Mouse (Mus musculus) fat pad, adult 2 months (tissue): Measurements from ENCODE around the gene Pygm.

Experiments
- DNase-seq: peaks from one replicate; pipeline ENCODE4 v3.0.0-alpha.2; 2011; ENCODE audit warnings: low read depth, low spot score; ENCODE audit errors: extremely low read depth

Pygm gene

GRCm38 (mm10) chr19:6384128-6384527 lies at the start of gene Pygm:
Gene Pygm (plus strand): TSS chr19:6384399.
- no peak for DNase-seq

- peak; percentile 93 for DNase-seq
Measured at GRCm38 (mm10) chr19:6334673-6335457, 49.3 kb upstream of the Pygm start, which contains the start of gene Men1. Gene Men1 (plus strand): TSS chr19:6334979.

- DNase-seq = no peak
Measured at GRCm38 (mm10) chr19:6335458-6335827, 48.8 kb upstream of the Pygm start.

DNA sequence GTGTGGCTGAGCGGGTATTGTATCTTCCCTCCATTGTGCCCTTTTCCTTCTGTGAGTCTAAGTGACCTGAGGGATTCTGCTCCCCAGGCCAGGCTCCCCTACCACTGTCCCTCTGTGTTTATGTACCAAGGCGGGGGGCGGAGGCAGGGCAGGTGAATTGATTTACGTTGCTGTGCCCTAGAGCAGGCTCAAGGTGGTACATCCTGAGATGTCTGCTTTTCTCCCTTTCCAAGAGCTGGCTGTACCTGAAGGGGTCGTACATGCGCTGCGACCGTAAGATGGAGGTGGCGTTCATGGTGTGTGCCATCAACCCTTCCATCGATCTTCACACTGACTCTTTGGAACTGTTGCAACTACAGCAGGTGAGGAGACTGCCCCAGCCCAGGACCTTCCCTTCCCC lies 47.3 kb upstream of the Pygm start:
- no peak for DNase-seq

GRCm38 (mm10) chr19:6338171-6338570 lies 46.0 kb upstream of the Pygm start:
- DNase-seq = no peak

- no peak for DNase-seq
Measured at GRCm38 (mm10) chr19:6338716-6339115, 45.5 kb upstream of the Pygm start.

GRCm38 (mm10) chr19:6339191-6339590 lies 45.0 kb upstream of the Pygm start:
- DNase-seq = no peak

GRCm38 (mm10) chr19:6339890-6340504 lies 44.2 kb upstream of the Pygm start:
- no peak for DNase-seq

- DNase-seq = no peak
Measured at GRCm38 (mm10) chr19:6340524-6341452, 43.4 kb upstream of the Pygm start, which contains the start of gene Map4k2. Gene Map4k2 (plus strand): TSS chr19:6341135.

DNA sequence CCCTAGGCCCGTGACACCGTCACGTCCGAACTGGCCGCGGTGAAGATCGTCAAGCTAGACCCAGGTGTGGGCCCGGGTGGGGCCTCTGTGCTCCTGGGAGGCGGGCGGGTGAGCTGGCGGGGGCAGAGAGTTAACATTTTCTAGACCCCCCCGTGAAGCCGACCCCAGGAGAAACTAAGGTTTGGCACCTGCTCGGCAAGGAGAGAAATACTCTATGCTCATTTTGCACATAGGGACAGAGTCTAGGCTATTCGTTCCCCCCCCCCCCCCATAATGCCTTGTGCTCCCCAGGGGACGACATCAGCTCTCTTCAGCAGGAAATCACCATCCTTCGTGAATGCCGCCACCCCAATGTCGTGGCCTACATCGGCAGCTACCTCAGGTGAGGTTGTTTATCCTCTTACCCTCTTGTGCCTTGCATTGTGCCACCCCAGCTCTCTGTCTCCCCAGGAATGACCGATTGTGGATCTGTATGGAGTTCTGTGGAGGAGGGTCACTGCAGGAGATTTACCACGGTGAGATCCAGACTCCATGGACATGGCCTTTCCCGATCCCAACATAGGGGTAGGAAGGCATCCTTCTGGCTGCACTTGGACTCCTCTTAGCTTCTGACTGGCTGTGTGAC lies 42.6 kb upstream of the Pygm start:
- no peak for DNase-seq

DNA sequence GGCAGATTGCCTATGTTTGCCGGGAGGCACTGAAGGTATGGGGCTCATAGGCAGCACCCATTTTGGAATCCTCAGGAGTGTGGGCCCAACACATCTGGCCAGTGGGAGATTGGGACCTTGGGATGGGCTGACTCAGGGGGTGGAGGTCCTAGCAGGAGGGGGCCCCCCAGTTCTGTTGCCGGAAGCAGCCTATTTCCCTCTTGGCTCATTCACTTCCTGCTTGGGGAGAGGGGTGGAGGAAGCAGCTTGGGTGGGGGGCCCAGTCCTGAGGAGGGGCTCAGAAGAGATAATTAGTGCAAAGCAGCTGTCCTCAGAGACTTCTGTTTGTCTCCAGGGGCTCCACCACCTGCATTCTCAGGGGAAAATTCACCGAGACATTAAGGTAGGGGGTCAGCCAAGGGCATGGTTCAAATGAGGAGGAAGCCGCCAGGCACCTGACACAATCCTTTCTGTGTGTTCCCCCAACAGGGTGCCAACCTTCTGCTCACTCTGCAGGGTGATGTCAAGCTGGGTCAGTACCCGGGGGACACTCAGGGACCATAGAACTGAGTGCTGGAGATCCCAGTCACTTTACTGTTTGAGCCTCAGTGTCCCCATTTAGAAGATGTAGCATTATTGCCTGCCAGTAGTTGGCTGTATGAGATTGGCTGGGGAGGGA lies 41.8 kb upstream of the Pygm start:
- DNase-seq = no peak

GRCm38 (mm10) chr19:6343066-6343925 lies 40.9 kb upstream of the Pygm start:
- no peak for DNase-seq

GRCm38 (mm10) chr19:6343996-6344395 lies 40.2 kb upstream of the Pygm start:
- DNase-seq = no peak

DNA sequence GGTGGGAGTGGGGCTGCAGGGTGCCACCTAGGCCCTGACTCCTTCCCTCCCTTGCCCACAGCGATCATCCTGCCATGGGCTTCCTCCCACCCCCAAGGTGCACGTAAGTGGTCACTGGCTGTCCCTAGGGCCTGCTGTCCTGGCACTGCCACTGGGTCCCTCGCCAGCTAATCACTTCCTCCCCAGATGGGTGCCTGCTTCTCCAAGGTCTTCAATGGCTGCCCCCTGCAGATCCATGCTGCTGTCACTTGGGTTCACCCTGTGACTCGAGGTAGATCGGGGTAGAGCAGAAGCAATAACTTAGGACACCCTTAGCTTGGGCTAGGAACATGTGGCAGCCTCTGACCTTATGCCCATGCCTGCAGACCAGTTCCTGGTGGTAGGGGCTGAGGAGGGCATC lies 38.2 kb upstream of the Pygm start:
- DNase-seq = no peak

DNA sequence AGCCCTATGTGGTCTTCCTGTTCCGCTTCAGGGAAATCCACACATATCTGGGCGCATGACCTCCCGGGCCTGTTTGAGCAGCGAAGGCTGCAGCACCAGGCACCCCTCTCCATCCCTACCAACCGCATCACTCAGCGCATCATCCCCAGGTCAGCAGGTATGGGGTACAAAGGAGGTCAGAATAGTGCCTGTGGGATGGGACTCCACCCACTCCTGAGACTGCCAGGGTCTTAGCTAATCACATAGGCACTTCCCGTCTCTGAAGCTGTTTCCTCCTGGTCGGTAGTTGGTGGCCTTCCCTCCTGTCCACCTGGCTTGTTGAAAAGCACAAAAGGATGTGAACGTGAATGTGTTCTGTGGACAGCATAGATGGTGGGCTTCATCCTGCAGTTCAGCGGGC lies 37.5 kb upstream of the Pygm start:
- no peak for DNase-seq

DNA sequence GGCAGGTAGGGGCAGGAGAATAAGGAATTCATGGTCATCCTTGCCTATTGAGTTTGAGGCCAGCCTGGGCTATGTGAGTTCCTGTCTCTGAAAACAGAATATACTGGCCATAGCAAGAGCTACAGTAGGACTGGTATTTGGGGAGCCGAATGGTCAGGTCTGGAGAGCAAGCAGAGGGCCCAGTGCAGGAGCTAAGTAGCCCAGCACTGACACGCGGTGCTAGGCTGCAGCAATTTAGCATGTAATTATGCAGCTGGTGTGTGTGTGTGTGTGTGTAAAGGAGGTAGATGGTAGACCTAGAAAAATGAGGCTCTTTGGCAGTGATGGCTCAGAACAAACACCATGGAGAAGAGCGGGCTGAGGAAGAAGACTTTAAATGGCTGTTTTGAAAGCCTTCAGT lies 36.6 kb upstream of the Pygm start:
- no peak for DNase-seq

DNA sequence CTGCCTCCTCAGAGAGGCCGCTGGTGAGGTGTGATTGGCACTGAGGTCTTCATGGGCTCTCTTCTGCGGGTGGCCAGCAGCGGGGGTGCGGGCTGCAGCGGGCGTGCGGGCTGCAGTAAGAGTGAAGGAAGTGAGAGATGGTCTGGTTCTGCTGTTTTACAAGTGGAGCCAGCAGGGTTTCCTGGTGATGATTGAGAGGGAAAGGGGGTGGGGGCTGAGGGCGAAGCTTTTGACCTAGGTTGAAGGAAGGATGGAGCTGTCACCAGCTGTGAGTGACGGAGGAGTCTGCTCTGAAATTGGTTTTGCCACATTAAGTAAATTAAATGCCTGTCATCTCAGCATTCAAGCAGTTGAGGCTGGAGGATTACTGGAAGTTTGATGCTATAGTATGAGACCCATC lies 35.5 kb upstream of the Pygm start:
- DNase-seq = no peak

DNA sequence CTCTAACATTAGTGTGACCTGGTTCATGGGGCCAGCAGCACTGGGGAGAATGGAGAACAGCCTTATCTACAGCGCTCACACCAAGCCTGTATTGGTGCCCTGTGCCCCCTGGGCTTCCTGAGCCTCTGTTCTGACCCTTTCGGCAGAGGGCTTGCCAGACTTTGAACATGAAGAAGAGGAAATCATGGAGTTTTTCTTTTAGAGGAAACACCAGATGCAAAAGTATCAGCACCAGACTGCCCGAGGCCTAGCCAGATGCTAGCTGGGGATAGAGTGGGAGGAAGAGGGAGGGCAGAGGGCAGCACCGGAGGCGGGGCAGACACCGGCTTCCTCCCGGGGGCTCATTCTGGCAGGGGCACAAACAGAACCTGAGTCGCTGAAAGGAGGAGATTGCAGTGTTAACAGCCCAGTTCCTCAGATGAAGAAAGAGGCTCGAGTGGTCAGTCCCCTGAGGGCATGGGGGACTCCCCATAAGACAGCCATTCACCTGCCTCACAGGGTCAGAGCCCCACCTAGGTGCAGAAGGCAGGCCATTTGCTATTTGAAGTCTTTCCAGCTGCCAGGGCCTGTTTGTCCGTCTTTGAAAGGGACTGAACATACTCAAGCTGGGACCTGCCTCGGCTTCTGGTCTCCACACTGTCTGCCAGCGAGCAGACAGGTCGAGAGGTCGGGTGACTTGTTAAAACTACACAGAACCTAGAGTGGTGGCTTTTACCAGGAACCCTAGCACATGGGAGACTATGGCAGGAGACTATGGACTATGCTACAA lies 34.8 kb upstream of the Pygm start:
- no peak for DNase-seq
